Mouse (Mus musculus) bone marrow macrophage, adult 2 months (primary cell): ENCODE data around the gene R3hdm2. TPM values are rescaled to one million over a fixed set of nuclear protein-coding genes. Genes with fewer than 3 reads are reported as not detected.

Source experiments
- H3K27ac ChIP-seq: 2 replicates; pipeline ENCODE4 v1.5.1; 2012; ENCODE audit warnings: low read depth, low read length; ENCODE audit not compliant: insufficient read depth
- H3K4me1 ChIP-seq: 2 replicates; pipeline ENCODE4 v1.6.1; 2012; ENCODE audit warnings: low read length; ENCODE audit not compliant: control insufficient read depth, insufficient read depth
- H3K4me3 ChIP-seq: 2 replicates; pipeline ENCODE4 v1.5.1; 2012; ENCODE audit warnings: mild to moderate bottlenecking, low read length, moderate library complexity; ENCODE audit not compliant: insufficient read depth
- CTCF ChIP-seq: IDR thresholded peaks from 2 replicates; pipeline ENCODE4 v1.5.1; 2012; ENCODE audit warnings: low read depth, mild to moderate bottlenecking, low read length, moderate library complexity
- POLR2A ChIP-seq: IDR thresholded peaks from 2 replicates; pipeline ENCODE4 v1.6.1; 2012; ENCODE audit warnings: mild to moderate bottlenecking, low read depth, low read length, borderline replicate concordance
- polyA plus RNA-seq: library from polyadenylated mRNA; stranded (reverse); fragments of >200 nt; gene quantifications from 2 replicates; pipeline ENCODE4 v1.2.4, GENCODE M21; 2012; ENCODE audit not compliant: missing spikeins, insufficient read depth, insufficient read length

R3hdm2 gene
- polyA plus RNA-seq, 1 experiment = 134 TPM

GRCm38 (mm10) chr10:127513501-127514091 is 133.5 kb downstream of the R3hdm2 start:
- Histone ChIP-seq H3K27ac (no peak overlapping the region), H3K4me1 (peaks cover 12% of the 10 kb centered on the region), H3K4me3 (peak overlapping the region; percentile 49)
- no peak for TF ChIP-seq CTCF
- no peak for TF ChIP-seq POLR2A

GRCm38 (mm10) chr10:127514111-127514698 is 134.1 kb downstream of the R3hdm2 start:
- TF ChIP-seq CTCF = no peak
- Histone ChIP-seq H3K27ac (no peak overlapping the region), H3K4me3 (no peak overlapping the region), H3K4me1 (peaks cover 10% of the 10 kb centered on the region)

GRCm38 (mm10) chr10:127514764-127515163 is 134.6 kb downstream of the R3hdm2 start, which contains the start of gene Ndufa4l2:
Gene Ndufa4l2, plus strand, starts transcription at chr10:127514967.
- TF ChIP-seq POLR2A = no peak
- no peak for TF ChIP-seq CTCF
- Histone ChIP-seq H3K27ac (no peak within 1 kb of the TSS), H3K4me3 (no peak within 1 kb of the TSS), H3K4me1 (peaks cover 10% of the 10 kb centered on the region)

GRCm38 (mm10) chr10:127515271-127515982 is 135.3 kb downstream of the R3hdm2 start:
- Histone ChIP-seq H3K4me1 (peaks cover 14% of the 10 kb centered on the region), H3K27ac (no peak overlapping the region), H3K4me3 (no peak overlapping the region)
- TF ChIP-seq CTCF (no peak), POLR2A (no peak)

GRCm38 (mm10) chr10:127515983-127516459 is 135.9 kb downstream of the R3hdm2 start:
- peaks cover 20% of the 10 kb centered on the region for H3K4me1 ChIP-seq
- no peak overlapping the region for H3K27ac ChIP-seq
- H3K4me3 ChIP-seq = no peak overlapping the region

GRCm38 (mm10) chr10:127516576-127517260 is 136.6 kb downstream of the R3hdm2 start:
- H3K4me3 ChIP-seq = no peak overlapping the region
- H3K4me1 ChIP-seq = peaks cover 22% of the 10 kb centered on the region
- TF ChIP-seq POLR2A = no peak
- no peak for TF ChIP-seq CTCF
- H3K27ac ChIP-seq = no peak overlapping the region

More at GRCm38 (mm10) chr10:127515983-127516459, 135.9 kb downstream of the R3hdm2 start:
- TF ChIP-seq CTCF (no peak), POLR2A (no peak)

GRCm38 (mm10) chr10:127517941-127518340 is 137.8 kb downstream of the R3hdm2 start:
- Histone ChIP-seq H3K4me1 (peaks cover 21% of the 10 kb centered on the region), H3K27ac (no peak overlapping the region), H3K4me3 (no peak overlapping the region)
- no peak for TF ChIP-seq CTCF
- no peak for TF ChIP-seq POLR2A

GRCm38 (mm10) chr10:127519041-127519701 is 139.0 kb downstream of the R3hdm2 start:
- H3K4me1 ChIP-seq = peaks cover 17% of the 10 kb centered on the region

More at GRCm38 (mm10) chr10:127519041-127519701, 139.0 kb downstream of the R3hdm2 start:
- TF ChIP-seq CTCF = no peak
- TF ChIP-seq POLR2A = no peak
- Histone ChIP-seq H3K4me3 (no peak overlapping the region), H3K27ac (no peak overlapping the region)
